Mouse (Mus musculus) testis, postnatal 10 days (tissue): ENCODE measurements around the gene Spryd4.
"Not testable (repeated sequence)": the region's sequence is repeated elsewhere in the genome, so short reads cannot be mapped to it uniquely, and the experiment has no call there.

Source experiments
- DNase-seq: peaks from one replicate; pipeline ENCODE4 v3.0.0; 2021; ENCODE audit warnings: low spot score

Spryd4 gene

DNA sequence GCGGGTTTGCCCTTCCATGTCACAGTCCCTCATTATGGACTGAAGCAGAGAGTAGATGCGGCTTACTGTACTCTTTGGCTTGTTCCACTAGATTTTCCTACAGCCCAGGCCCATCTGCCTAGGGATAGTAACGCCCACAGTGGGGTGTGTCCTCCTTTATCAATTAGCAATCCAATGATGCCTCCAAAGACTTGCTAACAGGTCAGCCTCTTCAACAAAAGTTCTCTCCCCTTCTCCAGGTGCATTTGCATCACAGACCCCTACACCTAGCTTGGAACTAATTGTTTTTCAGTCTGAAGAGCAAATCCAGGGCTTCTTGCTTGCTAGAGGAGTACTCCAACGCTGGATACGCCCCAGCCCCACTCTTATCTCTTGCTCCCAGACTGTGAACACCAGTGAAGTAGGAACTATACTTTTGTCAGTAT is 24.4 kb downstream of the Spryd4 start:
- DNase-seq: no peak

DNA sequence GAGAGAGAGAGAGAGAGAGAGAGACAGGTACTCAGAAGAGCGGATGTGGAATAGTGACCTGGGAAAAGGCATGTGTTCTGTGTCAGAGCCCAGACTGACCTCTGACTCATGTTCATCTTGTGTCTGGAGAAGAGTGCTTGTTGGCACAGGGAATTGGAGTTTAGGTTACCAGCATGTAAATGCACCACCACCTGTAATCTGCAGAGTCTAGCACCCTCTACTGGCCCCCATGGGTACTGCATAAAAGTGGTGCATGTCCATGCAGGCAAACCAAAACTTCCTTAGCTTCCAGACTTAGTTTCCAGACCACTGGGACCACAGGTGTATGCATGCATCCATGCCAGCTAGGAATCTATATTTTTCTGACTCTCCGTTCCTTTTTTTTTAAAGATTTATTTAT is 25.6 kb downstream of the Spryd4 start:
- peak; percentile 89 for DNase-seq

DNA sequence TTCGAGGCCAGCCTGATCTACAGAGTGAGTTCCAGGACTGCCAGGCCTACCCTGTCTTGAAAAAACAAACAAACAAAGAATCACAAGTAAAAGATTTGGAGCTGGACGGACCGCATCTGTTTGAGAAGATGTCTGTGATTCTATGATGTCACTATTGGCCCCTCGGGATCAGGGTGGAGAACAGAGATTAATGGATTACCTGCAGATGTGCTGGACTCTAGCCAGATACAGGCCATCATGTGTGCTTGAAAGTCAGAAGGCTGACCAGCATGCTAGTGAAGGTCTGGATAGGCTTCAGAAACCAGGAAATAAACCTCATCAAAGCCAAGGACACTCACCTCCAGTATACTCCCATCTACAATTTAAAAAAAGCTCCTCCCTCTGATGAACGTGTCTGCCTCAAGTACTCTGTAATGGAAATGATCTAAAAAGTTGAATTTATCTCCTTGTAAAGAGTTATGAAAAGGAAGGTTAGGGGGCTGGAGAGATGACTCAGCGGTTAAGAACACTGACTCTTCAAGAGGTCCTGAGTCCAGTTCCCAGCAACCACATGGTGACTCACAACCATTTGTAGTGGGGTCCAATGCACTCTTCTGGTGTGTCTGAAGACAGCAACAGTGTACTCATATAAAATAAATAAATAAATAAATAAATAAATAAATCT is 26.2 kb downstream of the Spryd4 start:
- DNase-seq: no peak

DNA sequence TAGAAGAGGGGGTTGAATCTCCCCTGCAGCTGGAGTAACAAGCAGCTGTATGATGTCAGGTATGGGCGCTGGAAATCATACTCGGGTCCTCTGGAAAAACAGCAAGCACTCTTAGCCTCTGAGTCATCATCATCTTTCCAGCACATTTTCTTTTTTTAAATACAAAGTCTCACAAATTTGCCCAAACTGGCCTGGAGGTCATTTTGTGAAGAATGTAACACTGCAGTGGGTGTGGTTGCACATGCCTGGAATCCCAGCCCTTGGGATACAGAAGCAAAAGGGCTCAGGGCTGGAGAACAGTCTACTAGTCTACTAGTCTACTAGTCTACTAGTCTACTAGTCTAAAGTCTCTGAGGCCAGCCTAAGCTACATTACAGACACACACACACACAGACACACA is 27.3 kb downstream of the Spryd4 start:
- DNase-seq: no peak

DNA sequence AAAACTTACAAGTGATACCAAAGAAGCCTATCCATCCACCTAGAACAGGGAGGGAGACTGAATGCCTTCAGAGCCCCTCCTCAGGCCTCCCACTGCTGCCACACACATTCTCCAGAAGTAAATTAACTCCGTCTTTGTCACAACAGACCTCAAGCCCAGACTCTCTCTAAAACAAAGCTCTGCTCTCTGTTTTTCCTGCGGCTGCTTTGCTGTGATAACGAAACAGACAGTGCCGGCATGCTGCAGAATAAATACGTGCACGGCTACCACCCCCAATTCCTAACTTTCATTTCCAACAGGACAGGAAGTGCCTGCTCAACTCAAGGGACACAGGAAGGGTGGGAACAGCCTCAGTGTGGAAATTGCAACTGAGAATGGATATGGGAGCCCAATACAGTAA is 31.6 kb downstream of the Spryd4 start, which contains the start of gene Rbms2:
Rbms2 (minus strand) TSS at position 309 of the 400 bp plus-strand sequence.
- DNase-seq: no peak

DNA sequence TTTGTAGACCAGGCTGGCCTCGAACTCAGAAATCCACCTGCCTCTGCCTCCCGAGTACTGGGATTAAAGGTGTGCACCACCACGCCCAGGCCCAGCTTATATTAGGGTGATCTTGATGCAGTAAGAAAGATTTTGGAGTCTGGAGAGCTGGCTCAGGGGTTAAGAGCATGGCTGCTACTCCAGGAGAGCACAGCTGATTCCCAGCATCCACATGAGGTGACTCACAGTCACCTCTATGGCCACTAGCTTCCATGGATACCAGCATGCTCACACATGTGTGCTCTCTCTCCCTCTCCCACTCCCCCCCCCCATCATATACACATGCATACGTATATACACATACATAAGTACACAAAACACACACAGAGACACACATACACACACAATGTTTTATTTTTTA is 34.3 kb downstream of the Spryd4 start:
- DNase-seq: no peak

DNA sequence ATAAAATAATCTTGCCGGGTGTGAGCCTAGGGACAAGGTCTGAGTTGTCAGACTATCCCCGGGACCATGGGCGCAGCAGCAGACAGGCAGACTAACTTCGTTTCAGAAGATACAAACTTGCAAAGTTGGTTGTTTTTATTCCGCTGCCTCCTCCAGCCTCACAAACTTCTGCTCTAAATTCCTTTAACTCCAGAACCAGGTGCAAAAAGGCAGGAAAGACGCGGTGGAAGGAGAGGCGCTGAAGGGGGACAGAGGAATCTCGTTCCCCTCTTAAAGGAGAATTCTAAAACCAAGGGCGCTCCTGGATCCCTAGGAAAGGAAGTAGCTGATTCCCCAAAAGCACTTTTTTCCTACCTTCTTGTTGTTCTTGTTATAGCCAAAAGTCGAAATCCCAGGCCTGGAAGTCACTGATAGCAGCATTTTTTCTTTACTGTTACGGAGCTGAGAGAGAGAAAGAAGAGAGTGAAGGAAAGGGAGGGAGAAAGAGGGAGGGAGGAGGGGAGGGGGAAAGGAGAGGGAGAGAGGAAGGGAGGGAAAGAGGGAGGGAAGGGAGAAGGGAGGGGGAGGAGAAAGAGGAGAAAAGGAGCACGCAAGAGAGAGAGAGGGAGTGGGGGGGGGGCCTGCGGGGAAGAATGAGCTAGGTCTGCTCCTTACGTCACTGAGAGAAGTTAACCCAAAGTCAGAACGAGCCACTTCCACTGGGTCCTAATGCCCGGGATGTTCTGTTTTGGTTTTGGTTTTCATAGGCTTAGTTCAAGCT is 35.4 kb downstream of the Spryd4 start:
- peak; percentile 76 for DNase-seq

DNA sequence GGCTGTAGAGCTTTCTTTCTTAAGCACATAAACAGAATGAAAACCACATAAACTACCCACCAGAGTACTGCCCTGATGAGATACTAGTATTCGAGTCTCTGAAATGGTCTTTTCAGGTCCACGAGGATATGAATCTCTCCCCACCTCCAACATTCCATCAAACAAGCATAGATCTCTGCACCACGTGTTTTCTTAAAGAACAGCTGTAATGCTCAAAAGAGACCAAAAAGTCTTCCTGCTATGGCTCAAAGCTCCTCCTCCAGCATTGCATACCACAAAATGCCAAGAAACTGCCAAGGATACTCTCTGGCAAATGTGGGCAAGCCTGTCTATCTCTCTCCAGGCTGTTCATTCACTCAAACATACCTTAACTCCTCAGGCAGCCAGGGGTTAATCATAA is 36.3 kb downstream of the Spryd4 start:
- no peak for DNase-seq

DNA sequence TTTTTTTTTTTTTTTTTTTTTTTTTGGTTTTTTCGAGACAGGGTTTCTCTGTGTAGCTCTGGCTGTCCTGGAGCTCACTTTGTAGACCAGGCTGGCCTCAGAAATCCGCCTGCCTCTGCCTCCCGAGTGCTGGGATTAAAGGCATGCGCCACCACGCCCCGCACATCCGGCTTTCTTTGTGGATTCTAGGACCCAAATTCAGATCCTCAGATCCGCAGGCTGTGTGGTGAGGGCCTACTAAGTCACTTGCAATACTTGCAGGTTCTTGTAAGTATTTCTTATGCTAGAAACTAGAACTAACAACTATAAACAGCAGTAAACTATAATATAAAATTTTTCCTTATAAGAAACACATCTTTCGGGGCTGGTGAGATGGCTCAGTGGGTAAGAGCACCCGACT is 40.3 kb downstream of the Spryd4 start:
- not testable (repeated sequence) for DNase-seq

DNA sequence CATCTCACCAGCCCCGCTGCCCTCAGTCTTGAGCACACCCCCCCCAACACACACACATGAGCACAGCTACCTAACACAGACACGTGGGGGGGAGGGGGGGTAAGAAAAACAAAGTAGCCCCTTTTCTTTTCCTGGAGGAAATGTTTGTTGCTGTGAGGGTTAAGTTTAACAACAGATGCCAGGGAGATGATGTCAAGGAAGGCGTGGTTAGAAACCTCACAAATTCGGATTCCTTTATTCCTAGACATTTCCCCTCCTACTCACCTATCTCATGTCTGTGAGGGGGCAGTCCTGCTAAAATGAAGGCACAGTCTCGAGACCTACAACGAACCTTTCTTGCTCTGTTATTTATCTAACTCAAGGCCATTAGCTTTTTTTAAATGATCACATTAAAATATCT is 44.5 kb downstream of the Spryd4 start:
- DNase-seq: no peak

DNA sequence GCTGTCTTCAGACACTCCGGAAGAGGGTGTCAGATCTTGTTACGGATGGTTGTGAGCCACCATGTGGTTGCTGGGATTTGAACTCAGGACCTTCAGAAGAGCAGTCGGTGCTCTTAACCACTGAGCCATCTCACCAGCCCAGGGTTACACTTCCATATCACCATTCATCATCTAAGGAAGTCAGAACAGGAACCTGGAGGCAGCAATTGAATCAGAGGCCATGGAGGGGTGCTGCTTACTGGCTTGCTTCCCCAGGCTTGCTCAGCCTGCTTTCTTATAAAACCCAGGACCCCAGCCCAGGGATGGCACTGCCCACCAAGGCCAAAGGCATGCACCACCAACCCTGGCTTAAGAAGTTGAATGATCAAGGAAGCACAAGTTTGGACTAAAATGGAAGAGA is 45.9 kb downstream of the Spryd4 start:
- not testable (repeated sequence) for DNase-seq
